Mouse (Mus musculus) midbrain, embryonic 15.5 days (tissue): ENCODE measurements around the gene Fthl17c. TPM values are rescaled to one million over a fixed set of nuclear protein-coding genes. Genes with fewer than 3 reads are reported as not detected.
"Not testable (repeated sequence)": the region's sequence is repeated elsewhere in the genome, so short reads cannot be mapped to it uniquely, and the experiment has no call there.

Source experiments
- ATAC-seq: fragments of 200-750 bp; cut with Nextera tagmentation; replicated peaks from 2 replicates; pipeline ENCODE4 v1.8.0; 2017; ENCODE audit warnings: moderate TSS enrichment
- H3K27ac ChIP-seq: fragments of 300-500 bp; sonication (generic); 2 replicates; pipeline ENCODE4 v1.5.1; 2015; ENCODE audit warnings: mild to moderate bottlenecking, inconsistent platforms
- H3K27me3 ChIP-seq: fragments of 300-500 bp; sonication (generic); replicated peaks from 2 replicates; pipeline ENCODE4 v1.6.1; 2015; ENCODE audit warnings: inconsistent platforms
- H3K36me3 ChIP-seq: fragments of 300-500 bp; sonication (generic); replicated peaks from 2 replicates; pipeline ENCODE4 v1.6.1; 2015; ENCODE audit warnings: inconsistent platforms
- H3K4me1 ChIP-seq: fragments of 300-500 bp; sonication (generic); 2 replicates; pipeline ENCODE4 v1.6.1; 2015; ENCODE audit warnings: inconsistent platforms
- H3K4me2 ChIP-seq: fragments of 300-500 bp; sonication (generic); 2 replicates; pipeline ENCODE4 v1.6.1; 2015; ENCODE audit warnings: inconsistent platforms, mild to moderate bottlenecking, moderate library complexity
- H3K4me3 ChIP-seq: fragments of 300-500 bp; sonication (generic); 2 replicates; pipeline ENCODE4 v1.5.1; 2015; ENCODE audit warnings: mild to moderate bottlenecking, inconsistent platforms
- H3K9ac ChIP-seq: fragments of 300-500 bp; sonication (generic); 2 replicates; pipeline ENCODE4 v1.6.1; 2015; ENCODE audit warnings: mild to moderate bottlenecking, inconsistent platforms
- H3K9me3 ChIP-seq: fragments of 300-500 bp; sonication (generic); 2 replicates; pipeline ENCODE4 v1.6.1; 2016; ENCODE audit warnings: inconsistent platforms
- WGBS: fragments of 180-500 bp; shearing (Covaris S2); methylation state at CpG from one replicate; pipeline ENCODE4 v1.1.7; 2015; ENCODE audit warnings: mixed read lengths; 5-methylcytosine and 5-hydroxymethylcytosine counted together
- polyA plus RNA-seq: library from polyadenylated mRNA; unstranded; fragments of >200 nt; fragmentation: Nextera tagmentation; extraction: Ambion mirVana; gene quantifications from 2 replicates; pipeline ENCODE4 v1.2.1, GENCODE M21; 2015

Gene Fthl17c
- polyA plus RNA-seq, result not detected in 2 replicates

DNA sequence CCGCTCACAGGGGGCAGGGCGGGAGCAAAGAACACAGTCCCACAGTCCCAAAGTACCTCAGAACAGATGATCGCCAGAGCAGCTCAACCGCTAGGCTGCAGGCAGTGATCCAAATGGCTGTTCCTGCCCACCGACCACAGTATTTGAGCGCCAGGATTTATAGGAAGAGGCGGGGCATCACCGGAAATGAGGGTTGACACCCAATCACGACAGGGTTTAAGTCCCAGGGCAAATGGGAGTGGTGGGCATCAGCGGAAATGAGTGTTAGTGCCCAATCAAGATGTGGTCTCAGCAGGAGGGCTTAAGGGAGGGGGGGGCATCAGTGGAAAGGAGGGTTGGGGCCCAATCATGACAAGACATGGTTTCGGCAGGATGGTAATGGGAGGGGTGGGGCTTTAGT lies at the start of gene Fthl17c:
Gene Fthl17c, minus strand, starts transcription at position 101 of the 400 bp plus-strand sequence.
- not testable (repeated sequence) for H3K4me2 ChIP-seq, H3K27ac ChIP-seq, H3K36me3 ChIP-seq, ATAC-seq, H3K27me3 ChIP-seq, H3K9ac ChIP-seq, H3K4me1 ChIP-seq, H3K4me3 ChIP-seq, H3K9me3 ChIP-seq
- no CpG with 5 or more reads among the region's 11 CpGs for WGBS

DNA sequence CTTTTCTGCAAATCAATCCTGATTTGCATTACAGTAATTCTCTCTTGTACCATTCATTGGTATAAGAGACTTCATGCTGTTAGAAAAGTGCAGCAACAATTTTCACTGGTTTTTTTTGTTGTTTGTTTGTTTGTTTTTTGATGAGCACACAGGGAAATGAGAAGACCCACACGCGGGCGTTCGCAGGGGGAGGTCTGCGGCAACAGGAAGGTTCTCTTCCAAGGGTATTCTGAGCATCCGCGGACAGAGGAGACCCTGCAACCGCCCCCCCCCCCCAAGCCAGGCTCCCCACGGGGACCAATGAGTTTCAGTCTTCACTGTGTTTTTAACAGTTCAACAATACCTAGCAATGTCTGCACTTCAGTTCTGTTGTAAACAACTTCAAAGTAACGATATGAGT lies 43.1 kb upstream of the Fthl17c start:
- H3K9me3 ChIP-seq, result no peaks in the 10 kb centered on the region
- no peaks in the 10 kb centered on the region for H3K4me1 ChIP-seq
- 60% methylated on average over 10 of the region's 10 CpGs for WGBS
- ATAC-seq, result no peak
- H3K4me3 ChIP-seq, result no peak overlapping the region
- no peak overlapping the region for H3K9ac ChIP-seq
- H3K27ac ChIP-seq, result no peak overlapping the region
- no peaks in the 10 kb centered on the region for H3K36me3 ChIP-seq
- H3K4me2 ChIP-seq, result no peak overlapping the region
- H3K27me3 ChIP-seq, result no peaks in the 10 kb centered on the region

DNA sequence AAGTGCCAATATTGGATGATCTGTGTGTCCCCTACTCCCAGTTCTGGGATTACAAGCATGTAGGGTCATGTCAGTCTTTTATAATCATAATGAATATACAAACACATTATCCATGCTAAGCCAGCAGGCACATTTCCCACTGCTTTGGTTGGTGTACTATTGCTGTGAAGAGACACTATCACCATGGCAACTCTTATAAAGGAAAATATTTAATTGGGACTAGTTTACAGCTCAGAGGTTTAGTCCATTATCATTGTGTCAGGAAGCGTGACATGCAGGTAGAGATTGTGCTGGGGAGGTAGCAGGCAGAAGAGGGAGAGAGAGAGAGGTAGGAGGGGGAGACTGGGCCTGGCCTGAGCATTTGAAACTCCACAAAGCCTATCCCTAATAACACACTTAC lies 39.7 kb upstream of the Fthl17c start:
- Histone ChIP-seq H3K9ac (no peak overlapping the region), H3K9me3 (no peaks in the 10 kb centered on the region), H3K27ac (no peak overlapping the region), H3K36me3 (no peaks in the 10 kb centered on the region), H3K4me3 (no peak overlapping the region), H3K4me2 (no peak overlapping the region), H3K27me3 (no peaks in the 10 kb centered on the region), H3K4me1 (no peaks in the 10 kb centered on the region)
- peak; percentile 75; the same call in 1 of the 2 replicates for ATAC-seq
- 36% methylated on average over 1 of the region's 1 CpGs for WGBS

DNA sequence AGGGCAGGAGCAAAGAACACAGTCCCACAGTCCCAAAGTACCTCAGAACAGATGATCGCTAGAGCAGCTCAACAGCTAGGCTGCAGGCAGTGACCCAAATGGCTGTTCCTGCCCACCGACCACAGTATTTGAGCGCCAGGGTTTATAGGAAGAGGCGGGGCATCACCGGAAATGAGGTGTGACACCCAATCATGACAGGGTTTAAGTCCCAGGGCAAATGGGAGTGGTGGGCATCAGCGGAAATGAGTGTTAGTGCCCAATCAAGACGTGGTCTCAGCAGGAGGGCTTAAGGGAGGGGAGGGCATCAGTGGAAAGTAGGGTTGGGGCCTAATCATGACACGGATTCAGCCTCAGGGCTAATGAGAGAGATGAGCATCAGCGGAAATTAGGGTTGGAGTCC lies 10.3 kb upstream of the Fthl17c start, which contains the start of gene Fthl17d:
Gene Fthl17d, minus strand, starts transcription at position 101 of the 400 bp plus-strand sequence.
- H3K9ac ChIP-seq, H3K27ac ChIP-seq, H3K9me3 ChIP-seq, H3K36me3 ChIP-seq, ATAC-seq, H3K27me3 ChIP-seq, H3K4me1 ChIP-seq, H3K4me3 ChIP-seq, H3K4me2 ChIP-seq: not testable (repeated sequence)
- WGBS, result no CpG with 5 or more reads among the region's 9 CpGs

DNA sequence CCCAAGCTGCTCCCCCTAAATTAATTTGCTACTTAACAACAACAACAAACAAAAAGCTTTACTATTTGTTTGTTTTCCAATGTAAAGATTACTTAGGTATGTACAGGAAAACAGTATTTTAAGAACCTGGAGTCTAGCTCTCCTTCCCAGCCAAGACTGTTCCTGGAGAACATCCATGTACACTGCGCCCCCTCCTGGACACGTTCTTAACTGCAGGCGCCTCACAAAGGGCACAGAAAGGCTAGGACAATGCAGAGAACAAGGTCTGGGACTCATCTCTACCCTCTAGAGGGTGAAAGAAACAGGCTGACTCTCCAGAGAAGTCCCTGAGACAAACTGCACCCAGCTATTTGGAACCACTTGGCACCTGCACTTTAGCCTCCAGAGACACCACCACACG lies 11.7 kb downstream of the Fthl17c start:
- H3K9me3 ChIP-seq, H3K36me3 ChIP-seq, H3K4me1 ChIP-seq, H3K4me2 ChIP-seq, H3K27me3 ChIP-seq, H3K9ac ChIP-seq, H3K27ac ChIP-seq, H3K4me3 ChIP-seq, ATAC-seq: not testable (repeated sequence)
- 54% methylated on average over 4 of the region's 4 CpGs for WGBS

DNA sequence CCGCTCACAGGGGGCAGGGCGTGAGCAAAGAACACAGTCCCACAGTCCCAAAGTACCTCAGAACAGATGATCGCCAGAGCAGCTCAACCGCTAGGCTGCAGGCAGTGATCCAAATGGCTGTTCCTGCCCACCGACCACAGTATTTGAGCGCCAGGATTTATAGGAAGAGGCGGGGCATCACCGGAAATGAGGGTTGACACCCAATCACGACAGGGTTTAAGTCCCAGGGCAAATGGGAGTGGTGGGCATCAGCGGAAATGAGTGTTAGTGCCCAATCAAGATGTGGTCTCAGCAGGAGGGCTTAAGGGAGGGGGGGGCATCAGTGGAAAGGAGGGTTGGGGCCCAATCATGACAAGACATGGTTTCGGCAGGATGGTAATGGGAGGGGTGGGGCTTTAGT lies 13.5 kb downstream of the Fthl17c start, which contains the start of gene Fthl17b:
Gene Fthl17b, minus strand, starts transcription at position 101 of the 400 bp plus-strand sequence.
- H3K9ac ChIP-seq, H3K4me1 ChIP-seq, H3K4me3 ChIP-seq, H3K27me3 ChIP-seq, H3K36me3 ChIP-seq, H3K27ac ChIP-seq, H3K9me3 ChIP-seq, H3K4me2 ChIP-seq, ATAC-seq: not testable (repeated sequence)
- 98% methylated on average over 4 of the region's 11 CpGs for WGBS

DNA sequence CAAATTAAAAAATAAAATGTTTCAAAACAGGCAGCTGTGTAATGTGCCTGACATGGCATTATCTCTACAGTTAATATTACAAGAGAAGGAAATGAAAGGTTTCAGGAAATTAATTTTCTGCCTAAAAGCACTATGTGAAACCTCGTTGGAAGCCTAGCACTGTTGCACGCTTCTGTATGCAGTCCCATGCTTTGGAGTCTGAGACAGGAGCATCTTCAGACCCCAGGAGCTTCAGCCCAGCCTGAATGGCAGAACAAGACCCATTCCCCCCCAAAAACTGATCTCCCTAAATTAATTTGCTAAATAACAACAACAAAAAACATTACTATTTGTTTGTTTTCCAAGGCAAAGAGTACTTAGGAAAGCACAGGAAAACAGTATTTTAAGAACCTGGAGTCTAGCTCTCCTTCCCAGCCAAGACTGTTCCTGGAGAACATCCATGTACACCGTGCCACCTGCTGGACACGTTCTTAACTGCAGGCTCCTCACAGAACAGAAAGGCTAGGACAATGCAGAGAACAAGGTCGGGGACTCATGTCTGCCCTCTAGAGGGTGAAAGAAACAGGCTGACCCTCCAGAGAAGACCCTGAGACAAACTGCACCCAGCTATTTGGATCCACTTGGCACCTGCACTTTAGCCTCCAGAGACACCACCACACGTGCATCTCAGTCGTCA lies 28.1 kb downstream of the Fthl17c start:
- peak; percentile 93 for ATAC-seq

DNA sequence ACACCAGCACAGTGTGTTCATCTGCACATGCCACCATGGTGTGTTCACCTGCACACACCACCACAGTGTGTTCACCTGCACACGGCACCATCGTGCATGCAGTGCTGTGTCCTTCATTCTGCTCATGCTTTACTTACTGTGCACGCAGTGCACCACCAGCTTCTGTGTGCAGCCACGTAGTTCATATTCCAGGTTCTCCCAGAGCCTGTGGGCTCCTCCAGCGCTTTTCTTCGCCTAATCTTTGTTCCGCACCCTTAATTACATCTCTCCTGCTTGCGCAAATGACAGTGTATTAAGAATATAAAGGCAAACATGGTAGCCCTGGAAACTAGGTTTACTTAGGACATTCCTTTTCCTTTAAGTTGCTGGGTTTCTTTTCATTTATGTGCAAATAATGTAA lies 32.3 kb downstream of the Fthl17c start:
- whole genome bisulfite sequencing, result 70% methylated on average over 8 of the region's 8 CpGs
- 0 out of 2 replicates have a peak, but pooled peaks have one; percentile 56 for ATAC-seq

More for the DNA sequence above, 28.1 kb downstream of the Fthl17c start:
- H3K4me2 ChIP-seq, H3K9ac ChIP-seq, H3K4me1 ChIP-seq, H3K4me3 ChIP-seq, H3K9me3 ChIP-seq, H3K27me3 ChIP-seq, H3K27ac ChIP-seq, H3K36me3 ChIP-seq: not testable (repeated sequence)
- 16% methylated on average over 7 of the region's 7 CpGs for WGBS

DNA sequence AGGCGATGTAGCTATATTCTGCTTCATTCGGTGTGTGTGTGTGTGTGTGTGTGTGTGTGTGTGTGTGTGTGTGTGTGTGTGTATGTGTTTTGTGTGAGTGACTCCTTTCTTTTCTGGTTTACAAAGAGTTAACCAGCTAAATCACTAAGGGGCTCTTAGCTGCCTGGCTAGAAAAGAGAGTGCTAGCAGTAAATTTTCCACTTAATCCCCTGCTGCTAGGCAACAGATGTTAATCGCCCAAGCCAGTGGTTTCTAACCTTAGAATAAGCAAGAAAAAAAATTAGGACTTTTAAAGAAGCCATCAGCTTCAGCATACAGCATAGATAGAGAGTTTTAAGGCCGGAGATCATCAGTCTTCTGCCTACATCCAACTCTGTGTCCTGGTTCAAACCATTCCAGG lies 49.1 kb downstream of the Fthl17c start:
- H3K4me2 ChIP-seq, result no peak overlapping the region
- H3K4me3 ChIP-seq, result no peak overlapping the region
- WGBS, result 30% methylated on average over 4 of the region's 4 CpGs
- ATAC-seq, result no peak
- H3K27me3 ChIP-seq, result no peaks in the 10 kb centered on the region
- no peak overlapping the region for H3K9ac ChIP-seq
- H3K4me1 ChIP-seq, result no peaks in the 10 kb centered on the region
- no peak overlapping the region for H3K27ac ChIP-seq
- H3K9me3 ChIP-seq, result no peaks in the 10 kb centered on the region
- no peaks in the 10 kb centered on the region for H3K36me3 ChIP-seq

More for the DNA sequence above, 32.3 kb downstream of the Fthl17c start:
- H3K4me2 ChIP-seq, result no peak overlapping the region
- H3K27ac ChIP-seq, result no peak overlapping the region
- H3K36me3 ChIP-seq, result no peaks in the 10 kb centered on the region
- no peaks in the 10 kb centered on the region for H3K27me3 ChIP-seq
- H3K4me3 ChIP-seq, result no peak overlapping the region
- no peaks in the 10 kb centered on the region for H3K9me3 ChIP-seq
- no peaks in the 10 kb centered on the region for H3K4me1 ChIP-seq
- no peak overlapping the region for H3K9ac ChIP-seq

Other genes starting within 250 kb of the Fthl17c start
- not detected in 2 replicates for gene Ssx9, start 228.1 kb downstream of the Fthl17c start, polyA plus RNA-seq
- not detected in 2 replicates for gene Ssxb5, start 172.9 kb downstream of the Fthl17c start, polyA plus RNA-seq
- gene Gm6592, start 132.6 kb downstream of the Fthl17c start, polyA plus RNA-seq, result not detected in 2 replicates
- not detected in 2 replicates for gene Gm5751, start 102.3 kb downstream of the Fthl17c start, polyA plus RNA-seq
- gene B630019K06Rik, start 84.2 kb downstream of the Fthl17c start, polyA plus RNA-seq, result 27.7 and 28.5 TPM in 2 replicates
- gene Fthl17b, start 13.6 kb downstream of the Fthl17c start, polyA plus RNA-seq, result not detected in 2 replicates
- not detected in 2 replicates for gene Fthl17d, start 10.2 kb upstream of the Fthl17c start, polyA plus RNA-seq
- gene Fthl17e, start 56.9 kb upstream of the Fthl17c start, polyA plus RNA-seq, result not detected in 2 replicates
- gene Fthl17f, start 86.5 kb upstream of the Fthl17c start, polyA plus RNA-seq, result not detected in 2 replicates
- not detected in 2 replicates for gene 4930402K13Rik, start 128.0 kb upstream of the Fthl17c start, polyA plus RNA-seq
- gene Lancl3, start 223.3 kb upstream of the Fthl17c start, polyA plus RNA-seq, result 5.3 and 5.8 TPM in 2 replicates